Comparison of ENCODE assay signal across 12 mouse cellular contexts in the genomic region with DNA sequence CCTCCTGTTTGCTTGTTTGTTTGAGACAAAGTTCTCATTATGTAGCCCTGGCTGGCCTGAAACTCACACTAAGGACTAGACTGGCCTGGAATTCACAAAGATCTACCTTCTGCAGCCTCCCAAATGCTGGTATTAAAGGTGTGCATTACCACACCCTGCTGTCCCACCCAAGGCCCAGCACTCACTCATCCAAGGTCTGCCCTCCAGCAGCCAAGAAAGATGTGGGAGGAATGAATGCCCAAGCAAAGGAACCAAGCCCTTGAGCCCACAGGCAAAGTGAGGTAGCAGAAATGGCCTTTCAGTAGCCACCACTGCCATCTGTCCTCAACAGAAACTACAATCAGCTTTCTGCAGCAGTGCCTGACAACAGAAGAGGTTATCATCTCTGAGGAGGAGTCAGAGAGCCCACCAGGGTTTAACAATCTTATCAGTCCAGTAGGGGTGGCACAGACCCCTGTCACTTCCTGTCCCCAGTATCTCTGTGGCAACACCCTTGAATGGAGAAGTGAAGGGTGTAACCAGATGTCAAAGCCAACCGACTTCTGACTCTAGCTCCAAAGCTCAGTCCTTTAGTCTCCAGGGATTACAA. TPM values are rescaled to one million over a fixed set of nuclear protein-coding genes. Genes with fewer than 3 reads are reported as not detected.
DNase-seq lines count a peak whose midpoint lies in the region; ATAC-seq and TF ChIP-seq lines count a peak whose summit lies in the region.
"Had no signal": no experiment of that assay in that cellular context is flagged by ENCODE, and none has a peak within 500 bp of the region (broad histone marks: within the 10 kb centered on the region; RNA-seq: fewer than 3 reads in every experiment).

No protein-coding gene starts in this region.

- no peaks in the 10 kb centered on the region for H3K36me3 ChIP-seq in midbrain, embryonic 10.5 days
- no peaks in the 10 kb centered on the region for H3K36me3 ChIP-seq in midbrain, postnatal 0 days (ENCODE audit: insufficient read depth, low read length)
- no peaks in the 10 kb centered on the region for H3K36me3 ChIP-seq in intestine, embryonic 16.5 days (ENCODE audit: control insufficient read depth, insufficient read depth, low read length)

- ATAC-seq in midbrain, postnatal 0 days (ENCODE audit: low FRiP score), result no peak
- peak; percentile 93 for ATAC-seq in megakaryocyte-erythroid progenitor cell, adult 5-6 weeks (replicated peaks; ENCODE audit: low FRiP score, low TSS enrichment, poor library complexity, severe bottlenecking)
- ATAC-seq in intestine, embryonic 16.5 days, result no peak
- ATAC-seq: lung, postnatal 0 days had no signal

- no peak overlapping the region for H3K4me2 ChIP-seq in midbrain, postnatal 0 days (ENCODE audit: low read depth, low read length, poor library complexity, severe bottlenecking)
- H3K4me2 ChIP-seq in intestine, embryonic 16.5 days (ENCODE audit: low read depth, low read length), result no peak overlapping the region

- no peak for TF ChIP-seq CTCF in midbrain, postnatal 0 days (IDR thresholded peaks at IDR 0.05)

- H3K27ac ChIP-seq in midbrain, embryonic 10.5 days (replicated peaks), result peak overlapping the region; percentile 55
- H3K27ac ChIP-seq in midbrain, postnatal 0 days (ENCODE audit: low read depth, low read length), result no peak overlapping the region
- no peak overlapping the region for H3K27ac ChIP-seq in intestine, embryonic 16.5 days (ENCODE audit: low read length)

- peak overlapping the region; percentile 3; the same call in 1 of the 2 replicates for H3K4me3 ChIP-seq in midbrain, embryonic 10.5 days
- no peak overlapping the region for H3K4me3 ChIP-seq in midbrain, postnatal 0 days (ENCODE audit: low read depth, low read length)
- H3K4me3 ChIP-seq in intestine, embryonic 16.5 days (ENCODE audit: low read length), result no peak overlapping the region

- no peak overlapping the region for H3K9ac ChIP-seq in midbrain, postnatal 0 days (replicated peaks; ENCODE audit: low read length, poor library complexity, severe bottlenecking)
- H3K9ac ChIP-seq in intestine, embryonic 16.5 days (ENCODE audit: low read depth, low read length), result no peak overlapping the region

- DNase-seq in midbrain, embryonic 10.5 days (ENCODE audit: low spot score), result no peak
- DNase-seq in midbrain, postnatal 0 days (ENCODE audit: low spot score), result no peak
- DNase-seq in c-Kit-positive CD71-positive TER-119-negative erythroid progenitor cells, embryonic 14.5 days (ENCODE audit: low read depth), result peak; percentile 88
- DNase-seq in liver, result peak; percentile 81
- DNase-seq in urinary bladder, postnatal 14 days (ENCODE audit: low spot score), result no peak
- no peak for DNase-seq in B cell, adult 2 months
- DNase-seq: adrenal gland, postnatal 10 days; embryo, embryonic 11 days had no signal

- no peaks in the 10 kb centered on the region for H3K27me3 ChIP-seq in midbrain, embryonic 10.5 days (ENCODE audit: low read depth, poor library complexity, severe bottlenecking)
- no peaks in the 10 kb centered on the region for H3K27me3 ChIP-seq in midbrain, postnatal 0 days (ENCODE audit: insufficient read depth, low read length)
- no peaks in the 10 kb centered on the region for H3K27me3 ChIP-seq in intestine, embryonic 16.5 days (replicated peaks; ENCODE audit: control insufficient read depth, insufficient read depth, low read length)
- H3K27me3 ChIP-seq: CH12.LX had no signal

- WGBS in midbrain, embryonic 10.5 days, result 65% methylated on average over 1 of the region's 1 CpGs
- WGBS in midbrain, postnatal 0 days, result 58% methylated on average over 1 of the region's 1 CpGs
- 24% methylated on average over 1 of the region's 1 CpGs for WGBS in intestine, embryonic 16.5 days

- H3K4me1 ChIP-seq in midbrain, embryonic 10.5 days, result peaks cover 8% of the 10 kb centered on the region; the same call in 1 of the 2 replicates
- no peaks in the 10 kb centered on the region for H3K4me1 ChIP-seq in midbrain, postnatal 0 days (ENCODE audit: insufficient read depth, low read length)
- no peaks in the 10 kb centered on the region for H3K4me1 ChIP-seq in intestine, embryonic 16.5 days (ENCODE audit: control insufficient read depth, insufficient read depth, low read length)

- H3K9me3 ChIP-seq in midbrain, embryonic 10.5 days (replicated peaks), result no peaks in the 10 kb centered on the region
- no peaks in the 10 kb centered on the region for H3K9me3 ChIP-seq in midbrain, postnatal 0 days (ENCODE audit: low read length)
- H3K9me3 ChIP-seq in intestine, embryonic 16.5 days (ENCODE audit: control insufficient read depth, low read length), result no peaks in the 10 kb centered on the region

RNA-seq across cellular contexts. Expression of gene Hdgf, which starts 5.0 kb away (rescaled TPM):
- polyA plus RNA-seq in midbrain, embryonic 10.5 days (2016; fragmentation: Nextera tagmentation; extraction: Ambion mirVana), result 176 and 213 TPM in 2 replicates
- total RNA-seq in midbrain, postnatal 0 days (2014; rRNA removed), result 86.5 and 89.7 TPM in 2 replicates
- 135 and 139 TPM in 2 replicates for polyA plus RNA-seq in midbrain, postnatal 0 days (2015; fragmentation: Nextera tagmentation; extraction: Ambion mirVana)
- 676 and 813 TPM in 2 replicates for total RNA-seq in megakaryocyte-erythroid progenitor cell, adult 5-6 weeks (2014; fragmentation: Nextera tagmentation)
- 908 and 1,020 TPM in 2 replicates for total RNA-seq in megakaryocyte-erythroid progenitor cell, adult 5-6 weeks (2017)
- 75.5 and 76.0 TPM in 2 replicates for polyA plus RNA-seq in intestine, embryonic 16.5 days (2015; fragmentation: Nextera tagmentation; extraction: Ambion mirVana)

RNA-seq across cellular contexts. Expression of gene Prcc, which starts 15.7 kb away (rescaled TPM):
- polyA plus RNA-seq in midbrain, embryonic 10.5 days (2016; fragmentation: Nextera tagmentation; extraction: Ambion mirVana), result 18.6 and 19.1 TPM in 2 replicates
- total RNA-seq in midbrain, postnatal 0 days (2014; rRNA removed), result 92.6 and 94.8 TPM in 2 replicates
- 21.1 and 24.3 TPM in 2 replicates for polyA plus RNA-seq in midbrain, postnatal 0 days (2015; fragmentation: Nextera tagmentation; extraction: Ambion mirVana)
- total RNA-seq in megakaryocyte-erythroid progenitor cell, adult 5-6 weeks (2014; fragmentation: Nextera tagmentation), result 39.9 and 52.2 TPM in 2 replicates
- 30.1 and 48.5 TPM in 2 replicates for total RNA-seq in megakaryocyte-erythroid progenitor cell, adult 5-6 weeks (2017)
- polyA plus RNA-seq in intestine, embryonic 16.5 days (2015; fragmentation: Nextera tagmentation; extraction: Ambion mirVana), result 9.8 and 10.7 TPM in 2 replicates

RNA-seq across cellular contexts. Expression of gene Mrpl24, which starts 18.2 kb away (rescaled TPM):
- polyA plus RNA-seq in midbrain, embryonic 10.5 days (2016; fragmentation: Nextera tagmentation; extraction: Ambion mirVana), result 78.3 and 81.6 TPM in 2 replicates
- 41.3 and 41.7 TPM in 2 replicates for total RNA-seq in midbrain, postnatal 0 days (2014; rRNA removed)
- polyA plus RNA-seq in midbrain, postnatal 0 days (2015; fragmentation: Nextera tagmentation; extraction: Ambion mirVana), result 37.2 and 39.7 TPM in 2 replicates
- total RNA-seq in megakaryocyte-erythroid progenitor cell, adult 5-6 weeks (2014; fragmentation: Nextera tagmentation), result 147 and 201 TPM in 2 replicates
- 116 and 118 TPM in 2 replicates for total RNA-seq in megakaryocyte-erythroid progenitor cell, adult 5-6 weeks (2017)
- polyA plus RNA-seq in intestine, embryonic 16.5 days (2015; fragmentation: Nextera tagmentation; extraction: Ambion mirVana), result 78.7 and 80.6 TPM in 2 replicates

RNA-seq across cellular contexts. Expression of gene Isg20l2, which starts 29.0 kb away (rescaled TPM):
- polyA plus RNA-seq in midbrain, embryonic 10.5 days (2016; fragmentation: Nextera tagmentation; extraction: Ambion mirVana), result 81.6 and 81.9 TPM in 2 replicates
- 20.5 and 21.0 TPM in 2 replicates for total RNA-seq in midbrain, postnatal 0 days (2014; rRNA removed)
- polyA plus RNA-seq in midbrain, postnatal 0 days (2015; fragmentation: Nextera tagmentation; extraction: Ambion mirVana), result 13.6 and 14.7 TPM in 2 replicates
- 65.1 and 78.0 TPM in 2 replicates for total RNA-seq in megakaryocyte-erythroid progenitor cell, adult 5-6 weeks (2014; fragmentation: Nextera tagmentation)
- total RNA-seq in megakaryocyte-erythroid progenitor cell, adult 5-6 weeks (2017), result 60.4 and 61.7 TPM in 2 replicates
- polyA plus RNA-seq in intestine, embryonic 16.5 days (2015; fragmentation: Nextera tagmentation; extraction: Ambion mirVana), result 37.2 and 39.8 TPM in 2 replicates

RNA-seq across cellular contexts. Expression of gene Rrnad1, which starts 29.4 kb away (rescaled TPM):
- polyA plus RNA-seq in midbrain, embryonic 10.5 days (2016; fragmentation: Nextera tagmentation; extraction: Ambion mirVana), result 18.6 and 21.6 TPM in 2 replicates
- total RNA-seq in midbrain, postnatal 0 days (2014; rRNA removed), result 27.8 and 28.2 TPM in 2 replicates
- polyA plus RNA-seq in midbrain, postnatal 0 days (2015; fragmentation: Nextera tagmentation; extraction: Ambion mirVana), result 17.6 and 19.1 TPM in 2 replicates
- 26.9 and 34.3 TPM in 2 replicates for total RNA-seq in megakaryocyte-erythroid progenitor cell, adult 5-6 weeks (2014; fragmentation: Nextera tagmentation)
- total RNA-seq in megakaryocyte-erythroid progenitor cell, adult 5-6 weeks (2017), result 4.1 and 10.0 TPM in 2 replicates
- 14.2 and 14.3 TPM in 2 replicates for polyA plus RNA-seq in intestine, embryonic 16.5 days (2015; fragmentation: Nextera tagmentation; extraction: Ambion mirVana)

Comparison
In these comparisons a context has a peak if more than half of its experiments do, and no peak if none do; other contexts are left out.
1. DNase-seq: peak in c-Kit-positive CD71-positive TER-119-negative erythroid progenitor cells, embryonic 14.5 days (single experiment) and liver (single experiment); none in midbrain, embryonic 10.5 days (single experiment), midbrain, postnatal 0 days (single experiment), urinary bladder, postnatal 14 days (single experiment) and B cell, adult 2 months (0 of 2).